Mouse (Mus musculus): Measurements from ENCODE around the gene Rrp9.

DNA sequence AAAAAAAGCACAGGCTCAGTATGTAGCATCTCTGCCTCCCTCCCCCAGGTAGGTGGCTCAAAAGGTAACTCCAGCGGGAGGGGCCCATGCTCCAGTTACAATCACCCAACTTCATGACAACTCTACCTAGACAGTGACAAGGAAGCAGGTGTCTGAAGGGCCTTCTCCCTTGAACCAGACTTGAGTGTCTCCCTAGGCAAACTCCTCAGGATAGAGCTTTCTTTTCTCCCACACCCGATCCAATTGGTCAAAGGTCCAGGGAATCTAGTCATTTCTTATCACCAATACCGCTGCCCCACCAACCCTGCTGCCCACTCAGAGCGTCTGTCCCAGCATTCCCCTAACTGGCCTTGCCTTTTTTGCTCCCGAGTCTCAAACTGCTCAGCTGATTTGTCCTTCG lies 9.0 kb upstream of the Rrp9 start:
- TF ChIP-seq CTCF (IDR thresholded peaks at IDR 0.05; ENCODE audit: low read depth) (no peak), EP300 (optimal IDR thresholded peaks at IDR 0.05) (no peak)

All from stomach, postnatal 0 days (tissue).